Mouse (Mus musculus) layer of hippocampus, postnatal 25 days (tissue): ENCODE data around the gene Grhl1. TPM values are rescaled to one million over a fixed set of nuclear protein-coding genes. Genes with fewer than 3 reads are reported as not detected.
"Not testable (repeated sequence)": the region's sequence is repeated elsewhere in the genome, so short reads cannot be mapped to it uniquely, and the experiment has no call there.

Experiments used
- DNase-seq, 2 experiments: peaks; one replicate each; pipeline ENCODE4 v3.0.0; 2022; ENCODE audit warnings: mixed read lengths in 2 of 2, low spot score in 1 of 2; ENCODE audit errors: extremely low spot score in 1 of 2
- total RNA-seq, 2 experiments: library from RNA; stranded (reverse); gene quantifications; 2 replicates each; pipeline ENCODE4 v1.2.3; 2021

Grhl1 gene
- total RNA-seq, result 10 to 100 TPM; 24.5 to 27.0 TPM

- DNase-seq, result peak; percentile 80 to 85
These were observed at the start of gene Grhl1 for GRCm38 (mm10) chr12:24571523-24572392. Grhl1 (plus strand) TSS chr12:24572283.

- DNase-seq, result not testable (repeated sequence)
These were observed 47.0 kb upstream of the Grhl1 start for GRCm38 (mm10) chr12:24525065-24525464.

GRCm38 (mm10) chr12:24536390-24536789, 35.7 kb upstream of the Grhl1 start:
- DNase-seq, result no peak

GRCm38 (mm10) chr12:24537201-24537600, 34.9 kb upstream of the Grhl1 start:
- no peak for DNase-seq

GRCm38 (mm10) chr12:24537965-24538364, 34.1 kb upstream of the Grhl1 start:
- no peak for DNase-seq

GRCm38 (mm10) chr12:24541426-24542154, 30.5 kb upstream of the Grhl1 start:
- DNase-seq, result no peak

GRCm38 (mm10) chr12:24547686-24548085, 24.4 kb upstream of the Grhl1 start:
- DNase-seq, result no peak

- DNase-seq, result no peak
These were observed 23.2 kb upstream of the Grhl1 start for GRCm38 (mm10) chr12:24548885-24549284.

- DNase-seq, result no peak
These were observed 19.6 kb upstream of the Grhl1 start for GRCm38 (mm10) chr12:24552531-24552930.

GRCm38 (mm10) chr12:24555976-24556375, 16.1 kb upstream of the Grhl1 start:
- DNase-seq, result no peak

- DNase-seq, result no peak
These were observed 8.6 kb upstream of the Grhl1 start for GRCm38 (mm10) chr12:24563395-24563960.

- DNase-seq, result no peak
These were observed 6.8 kb upstream of the Grhl1 start for GRCm38 (mm10) chr12:24565311-24565710.

GRCm38 (mm10) chr12:24567606-24568005, 4.5 kb upstream of the Grhl1 start:
- DNase-seq, result no peak

GRCm38 (mm10) chr12:24572421-24573274, 565 bp downstream of the Grhl1 start:
- no peak for DNase-seq

- DNase-seq, result no peak
These were observed 1.1 kb downstream of the Grhl1 start for GRCm38 (mm10) chr12:24573275-24573580.

GRCm38 (mm10) chr12:24574870-24575269, 2.8 kb downstream of the Grhl1 start:
- DNase-seq, result no peak

- DNase-seq, result no peak
These were observed 8.4 kb downstream of the Grhl1 start for GRCm38 (mm10) chr12:24580452-24580851.

- peak; percentile 36 to 39 for DNase-seq
These were observed 9.1 kb downstream of the Grhl1 start for GRCm38 (mm10) chr12:24580996-24581683.

GRCm38 (mm10) chr12:24583653-24584052, 11.6 kb downstream of the Grhl1 start:
- DNase-seq, result no peak

- DNase-seq, result no peak
These were observed 12.8 kb downstream of the Grhl1 start for GRCm38 (mm10) chr12:24584835-24585234.
